Mouse (Mus musculus): ENCODE measurements at regions not wholly inside any gene's neighbourhood (a gene's known extent, or its start where the extent isn't known, plus 50 kb on each side); places are given as distances from the start of the nearest gene placed in this dataset.

GRCm38 (mm10) chr17:59404525-59404924, 391.4 kb upstream of the Nudt12 start:
- TF ChIP-seq POLR2A (IDR thresholded peaks at IDR 0.05; ENCODE audit: borderline replicate concordance, extremely low read depth, insufficient read depth, insufficient read length, poor library complexity, severe bottlenecking), result no peak
- TF ChIP-seq CTCF (IDR thresholded peaks at IDR 0.05; ENCODE audit: borderline replicate concordance, extremely low read depth, insufficient read depth, insufficient read length), result no peak

Measured in brain, embryonic 14.5 days (tissue).